Mouse (Mus musculus): ENCODE results near the gene Gm7879.
"Not testable (repeated sequence)": the region's sequence is repeated elsewhere in the genome, so short reads cannot be mapped to it uniquely, and the experiment has no call there.

The Gm7879 gene

DNA sequence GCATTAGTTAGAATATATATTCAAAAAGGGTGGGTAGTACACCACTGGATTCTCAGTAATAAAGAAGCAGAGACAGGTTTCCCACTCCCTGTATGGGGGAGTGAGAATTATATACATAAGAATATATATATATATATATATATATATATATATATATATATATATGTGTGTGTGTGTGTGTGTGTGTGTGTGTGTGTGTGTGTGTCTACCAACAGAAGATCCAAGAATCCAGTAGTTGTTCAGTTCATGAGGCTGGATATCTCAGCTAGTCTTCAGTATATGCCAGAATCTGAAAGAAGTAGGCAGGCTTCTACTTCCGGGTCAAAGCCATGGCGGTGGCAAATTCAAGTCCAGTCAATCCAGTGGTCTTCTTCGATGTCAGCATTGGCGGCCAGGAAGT, at the start of gene Gm7879:
TSS of gene Gm7879 (plus strand) at position 301 of the 400 bp plus-strand sequence.
- not testable (repeated sequence) for DNase-seq (ENCODE audit: low read depth in 1 of 2, low spot score in 2 of 2)

DNA sequence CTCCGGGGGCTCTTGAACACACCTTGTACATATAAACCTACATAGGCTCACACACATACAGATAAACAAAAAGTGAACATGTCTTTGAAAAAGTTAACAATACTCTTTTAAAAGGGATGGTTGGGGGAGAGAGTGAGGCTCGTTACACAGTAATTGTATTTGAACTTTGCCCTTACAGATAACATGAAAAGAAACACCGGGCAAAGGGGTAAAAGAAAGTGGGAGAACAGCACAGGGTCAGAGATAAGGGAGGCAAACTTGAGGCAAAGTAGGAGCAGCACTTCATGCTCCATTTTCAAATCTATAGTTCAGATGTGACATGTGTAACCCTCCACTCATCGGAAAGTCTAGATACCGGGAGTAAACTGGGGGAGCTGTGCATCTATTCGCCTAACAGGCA, 49.3 kb upstream of the Gm7879 start:
- DNase-seq (ENCODE audit: low read depth in 1 of 2, low spot score in 2 of 2), result no peak

DNA sequence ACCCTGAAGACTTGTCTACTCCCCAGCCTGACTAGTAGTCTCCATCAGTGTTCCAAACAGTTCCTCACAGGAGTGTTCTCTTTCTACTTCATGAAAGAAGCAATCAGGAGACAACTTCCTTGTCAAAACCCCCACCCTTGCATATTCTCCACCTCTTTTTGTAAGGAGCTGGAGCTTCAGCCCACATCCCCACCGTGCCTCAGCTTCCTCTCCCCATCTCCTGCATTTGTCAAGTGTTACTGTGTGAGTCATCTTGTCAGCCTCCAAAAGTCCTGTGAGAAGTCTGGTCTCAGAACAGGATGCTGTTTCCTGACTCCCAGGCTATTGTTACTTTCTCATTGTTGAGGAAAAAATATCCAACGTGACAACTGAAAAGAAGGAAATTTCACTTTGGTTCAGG, 47.6 kb upstream of the Gm7879 start:
- no peak for DNase-seq (ENCODE audit: low read depth in 1 of 2, low spot score in 2 of 2)

DNA sequence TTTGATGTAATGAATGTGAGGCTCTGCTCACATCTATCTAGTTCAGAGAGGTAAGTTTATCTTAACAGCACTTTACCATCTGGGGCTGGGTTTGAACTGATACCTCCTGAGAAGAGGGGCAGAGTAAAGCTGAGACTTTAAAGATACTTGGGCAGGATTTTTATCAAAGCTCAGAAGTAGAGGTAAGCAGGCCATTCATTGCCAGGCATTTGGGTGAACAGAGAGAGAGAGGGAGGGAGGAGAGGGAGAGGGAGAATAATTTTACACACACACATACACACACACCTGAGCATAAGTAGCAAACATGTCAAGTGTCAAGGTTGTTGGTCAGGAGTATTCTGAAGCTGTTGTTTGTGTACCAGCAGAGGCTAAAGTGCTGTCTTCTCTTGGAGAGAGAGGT, 44.7 kb upstream of the Gm7879 start, which contains the start of gene Cd38:
TSS of gene Cd38 (plus strand) at position 301 of the 400 bp plus-strand sequence.
- no peak for DNase-seq (ENCODE audit: low read depth in 1 of 2, low spot score in 2 of 2)

DNA sequence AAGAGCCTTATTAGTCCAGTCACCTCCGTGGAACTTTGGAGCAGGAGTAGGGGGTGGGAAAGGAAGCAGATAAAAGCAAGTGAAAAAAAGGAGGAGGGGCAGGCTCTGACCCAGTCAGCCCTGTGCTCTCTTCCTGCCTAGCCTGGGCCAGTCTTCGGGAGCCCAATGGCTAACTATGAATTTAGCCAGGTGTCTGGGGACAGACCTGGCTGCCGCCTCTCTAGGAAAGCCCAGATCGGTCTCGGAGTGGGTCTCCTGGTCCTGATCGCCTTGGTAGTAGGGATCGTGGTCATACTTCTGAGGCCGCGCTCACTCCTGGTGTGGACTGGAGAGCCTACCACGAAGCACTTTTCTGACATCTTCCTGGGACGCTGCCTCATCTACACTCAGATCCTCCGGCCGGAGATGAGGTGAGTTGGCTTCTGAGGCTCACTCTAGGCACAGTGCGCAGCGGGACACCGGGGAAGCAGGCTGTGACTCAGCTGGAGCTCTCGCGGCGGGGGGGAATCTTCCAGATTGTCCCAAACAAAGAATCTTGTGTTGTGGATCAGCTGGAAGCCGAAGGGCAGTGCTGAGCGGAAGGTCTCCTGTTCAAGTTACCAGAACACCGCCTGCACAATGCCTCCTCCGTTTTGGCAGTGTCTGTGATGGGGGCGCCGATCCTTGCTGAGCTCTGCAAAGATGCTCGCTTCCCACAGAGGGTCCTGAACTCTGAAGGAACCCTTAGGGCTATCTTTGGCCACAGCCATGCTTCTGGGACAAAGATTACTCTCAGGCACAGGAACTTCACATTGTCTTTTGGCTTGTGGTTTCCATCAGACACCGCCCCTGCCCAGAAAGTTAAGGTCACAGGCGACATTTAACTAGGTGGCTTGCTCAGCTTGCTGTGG, 44.0 kb upstream of the Gm7879 start:
- DNase-seq (ENCODE audit: low read depth in 1 of 2, low spot score in 2 of 2), result peak in 1 of 2 experiments; percentile 4

DNA sequence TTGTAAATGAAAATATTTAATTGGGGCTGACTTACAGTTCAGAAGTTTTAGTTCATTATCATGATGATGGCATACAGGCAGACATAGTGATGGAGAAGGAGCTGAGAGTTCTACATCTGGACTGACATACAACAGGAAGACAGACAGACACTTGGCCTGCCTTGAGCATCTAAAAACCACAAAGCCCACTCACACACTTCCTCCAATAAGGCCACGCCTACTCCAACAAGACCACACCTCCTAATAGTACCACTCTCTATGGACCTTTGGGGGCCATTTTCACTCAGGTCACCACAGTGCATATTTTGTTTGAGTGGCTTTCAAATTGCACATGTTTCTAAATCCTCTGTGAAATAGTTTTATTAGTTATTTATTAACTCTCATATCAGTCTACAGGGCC, 41.1 kb upstream of the Gm7879 start:
- DNase-seq (ENCODE audit: low read depth in 1 of 2, low spot score in 2 of 2), result no peak

DNA sequence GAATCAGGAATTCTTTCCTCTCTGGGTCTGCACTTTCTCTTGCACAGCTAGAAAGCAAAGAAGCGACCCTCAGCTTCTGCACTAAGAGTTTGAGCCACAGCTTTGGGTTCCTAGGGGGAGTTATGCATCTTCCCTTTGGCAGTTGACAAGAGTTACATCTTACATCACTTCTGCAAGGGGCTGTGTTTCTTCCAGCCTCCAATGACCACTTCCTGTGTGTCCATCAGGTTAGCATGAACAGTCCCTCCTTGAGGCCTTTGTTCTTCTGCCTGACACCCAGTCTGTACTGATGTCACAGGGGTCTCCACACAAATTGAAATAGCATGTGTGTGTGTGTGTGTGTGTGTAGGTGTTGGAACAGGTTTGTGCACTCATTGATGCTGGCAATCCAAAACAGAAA, 40.3 kb upstream of the Gm7879 start:
- no peak for DNase-seq (ENCODE audit: low read depth in 1 of 2, low spot score in 2 of 2)

DNA sequence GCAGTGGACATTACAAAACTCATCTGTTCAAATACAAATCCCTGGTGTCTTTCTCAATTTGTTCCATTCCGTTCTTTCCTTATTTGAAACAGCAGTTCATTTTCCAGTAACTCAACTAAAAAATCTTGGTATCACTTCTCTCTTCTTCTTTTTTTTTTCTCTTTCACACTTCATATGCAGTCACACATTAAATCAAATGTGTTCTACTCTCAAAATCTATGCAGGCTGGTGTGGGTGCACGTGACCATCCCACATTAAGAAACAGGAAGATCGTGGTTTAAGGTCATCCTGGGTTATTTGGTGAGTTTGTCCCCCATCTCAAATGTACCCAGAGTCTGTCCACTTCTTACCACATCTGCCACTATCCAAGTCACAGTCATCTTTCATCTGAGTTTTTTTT, 30.9 kb upstream of the Gm7879 start:
- peak; percentile 5 to 28 for DNase-seq (ENCODE audit: low read depth in 1 of 2, low spot score in 2 of 2)

DNA sequence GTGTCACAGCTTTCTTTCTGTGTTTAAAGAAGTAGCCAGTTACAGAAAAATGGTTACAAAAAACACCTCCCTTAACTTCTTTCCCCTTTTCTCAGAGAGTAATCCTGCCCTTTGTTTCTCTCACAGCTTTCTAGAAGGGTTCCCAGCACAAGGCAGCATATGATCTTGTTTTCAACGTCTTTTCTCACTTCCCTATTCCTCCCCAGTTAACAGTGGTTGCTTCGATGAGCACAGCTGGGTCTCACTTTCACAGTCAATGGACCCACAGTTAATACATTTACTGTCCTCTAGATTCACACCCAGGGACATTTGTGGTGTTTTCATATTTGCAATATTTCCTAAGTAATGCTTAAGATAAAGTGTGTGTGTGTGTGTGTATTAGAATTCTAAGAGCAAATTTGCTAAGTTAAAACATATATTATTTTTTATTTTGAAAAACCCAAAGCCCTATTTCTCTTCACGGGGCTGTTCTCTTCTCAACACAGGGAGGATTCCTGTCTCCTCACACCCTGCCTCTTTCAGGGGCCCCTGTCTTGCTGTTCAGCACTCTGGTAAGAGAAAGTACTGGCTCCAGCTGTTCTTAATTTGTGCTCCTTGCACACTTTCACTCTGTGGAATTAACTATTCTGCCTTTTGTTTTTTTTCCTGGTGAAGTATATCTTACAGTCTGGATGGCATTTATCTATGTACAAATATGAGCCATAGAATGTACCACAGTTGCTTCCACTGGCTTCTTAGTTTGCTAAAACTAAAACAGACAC, 27.7 kb upstream of the Gm7879 start:
- peak in 1 of 2 experiments; percentile 6 for DNase-seq (ENCODE audit: low read depth in 1 of 2, low spot score in 2 of 2)

DNA sequence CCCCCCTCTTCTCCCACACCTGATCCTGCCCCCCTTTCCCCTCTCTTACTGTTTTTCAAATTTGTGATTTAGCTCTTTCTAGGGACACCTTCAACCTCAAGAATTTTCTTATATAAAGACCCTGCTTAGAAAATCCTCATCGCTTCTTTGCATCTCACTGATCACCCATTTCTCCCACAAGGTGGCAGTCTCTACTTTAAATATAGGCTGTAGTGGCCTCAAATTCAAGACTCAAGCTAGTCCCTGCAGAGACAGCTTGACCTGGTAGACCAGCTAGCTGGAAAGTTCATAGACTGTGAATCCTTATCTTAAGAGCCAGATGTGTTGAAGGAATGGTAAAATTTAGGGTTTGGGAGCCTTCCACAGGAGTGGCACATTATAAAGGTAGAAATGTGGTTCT, 20.6 kb upstream of the Gm7879 start:
- DNase-seq (ENCODE audit: low read depth in 1 of 2, low spot score in 2 of 2), result no peak

DNA sequence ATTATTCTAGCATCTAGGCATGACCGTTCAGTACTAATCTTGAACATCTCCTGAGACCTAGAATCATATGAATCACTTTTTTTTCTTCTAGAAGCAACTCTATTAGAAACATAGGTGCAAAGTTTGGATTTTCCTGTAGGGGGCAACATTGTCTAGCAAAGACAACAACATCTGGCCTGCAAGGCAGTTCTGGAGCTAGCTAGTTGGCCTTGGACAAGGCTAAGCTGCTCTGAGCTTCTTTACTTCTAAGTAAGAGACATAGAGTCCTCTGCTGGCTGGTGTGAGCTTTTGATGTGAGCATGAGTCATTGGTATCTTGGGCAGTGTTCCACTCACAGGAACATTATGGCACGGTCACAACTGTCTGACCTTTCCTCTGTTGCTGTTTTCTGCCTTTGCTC, 18.8 kb upstream of the Gm7879 start:
- no peak for DNase-seq (ENCODE audit: low read depth in 1 of 2, low spot score in 2 of 2)

DNA sequence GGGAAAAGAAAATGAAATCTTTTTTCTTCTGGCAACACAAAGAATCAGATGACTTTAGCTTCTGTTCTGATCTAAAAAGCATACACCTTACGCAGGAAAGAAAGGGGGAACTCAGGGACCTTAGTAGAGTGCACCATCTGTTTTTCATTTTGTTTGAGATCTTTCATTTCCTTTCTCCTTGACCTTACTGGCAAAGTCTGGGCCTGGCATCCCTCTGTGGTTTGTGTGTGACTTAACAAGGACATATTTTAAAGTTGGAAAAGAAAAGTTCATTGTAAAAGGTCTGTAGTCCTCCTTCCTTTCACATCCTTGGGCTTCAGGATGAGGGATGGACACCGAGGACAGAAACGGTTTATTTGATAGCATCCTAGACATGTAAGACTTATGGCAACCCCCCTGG, 17.0 kb upstream of the Gm7879 start:
- DNase-seq (ENCODE audit: low read depth in 1 of 2, low spot score in 2 of 2), result no peak

DNA sequence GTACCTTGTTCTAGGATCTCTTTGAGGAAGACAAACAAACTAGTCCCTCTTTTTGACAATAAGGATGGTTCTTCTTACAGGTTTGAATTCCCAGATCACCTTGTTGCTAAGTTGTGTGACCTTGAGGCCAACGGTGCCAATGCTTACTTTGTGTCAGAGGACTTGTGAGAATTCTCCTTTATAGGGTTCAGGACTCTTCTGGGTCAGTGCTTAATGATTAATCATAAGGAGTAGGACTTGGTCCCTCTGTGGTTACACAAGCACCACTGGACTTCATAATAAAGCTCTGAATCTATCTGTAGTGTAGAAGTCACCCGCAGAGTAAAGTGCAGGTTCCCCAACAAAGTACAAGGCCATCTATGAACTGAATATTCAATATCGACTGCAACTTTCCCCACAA, 8.3 kb upstream of the Gm7879 start:
- no peak for DNase-seq (ENCODE audit: low read depth in 1 of 2, low spot score in 2 of 2)

DNA sequence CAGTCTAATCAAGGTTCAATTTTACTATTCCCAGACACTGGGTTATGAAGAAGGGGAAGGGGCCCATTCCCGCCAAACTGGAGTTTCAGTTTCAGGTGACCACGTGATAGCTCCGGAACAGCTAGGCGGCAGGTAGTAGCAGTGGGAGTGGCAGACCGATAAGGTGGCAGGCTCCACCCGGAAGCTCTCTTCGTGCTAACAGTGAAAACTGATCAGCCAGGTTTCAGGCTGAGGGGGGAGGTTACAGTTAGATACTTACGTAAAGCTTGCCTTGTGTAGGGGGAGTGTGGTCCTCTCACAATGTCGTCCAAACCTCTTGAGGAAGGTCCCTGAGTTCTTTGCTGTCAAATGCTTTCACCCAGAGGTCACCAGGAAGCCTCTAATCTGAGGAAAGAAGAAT, 3.7 kb upstream of the Gm7879 start:
- DNase-seq (ENCODE audit: low read depth in 1 of 2, low spot score in 2 of 2), result no peak

DNA sequence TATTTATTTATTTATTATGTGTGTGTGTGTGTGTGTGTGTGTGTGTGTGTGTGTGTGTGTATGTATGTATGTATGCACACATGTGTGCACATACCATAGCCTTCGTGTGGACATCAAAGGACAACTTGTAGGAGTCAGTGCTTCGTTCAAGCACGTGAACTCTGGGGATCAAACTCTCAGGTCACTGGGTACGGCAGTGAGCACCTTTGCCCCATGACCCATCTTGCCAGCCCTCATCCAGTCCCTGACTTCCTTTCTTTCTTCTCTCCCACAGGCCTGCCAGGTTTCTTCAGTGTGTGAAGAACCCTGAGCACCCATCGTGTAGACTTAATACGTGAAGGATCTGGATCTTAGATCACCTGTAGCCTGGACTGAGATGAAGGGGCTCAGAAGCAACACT, 2.9 kb upstream of the Gm7879 start:
- DNase-seq (ENCODE audit: low read depth in 1 of 2, low spot score in 2 of 2), result no peak

DNA sequence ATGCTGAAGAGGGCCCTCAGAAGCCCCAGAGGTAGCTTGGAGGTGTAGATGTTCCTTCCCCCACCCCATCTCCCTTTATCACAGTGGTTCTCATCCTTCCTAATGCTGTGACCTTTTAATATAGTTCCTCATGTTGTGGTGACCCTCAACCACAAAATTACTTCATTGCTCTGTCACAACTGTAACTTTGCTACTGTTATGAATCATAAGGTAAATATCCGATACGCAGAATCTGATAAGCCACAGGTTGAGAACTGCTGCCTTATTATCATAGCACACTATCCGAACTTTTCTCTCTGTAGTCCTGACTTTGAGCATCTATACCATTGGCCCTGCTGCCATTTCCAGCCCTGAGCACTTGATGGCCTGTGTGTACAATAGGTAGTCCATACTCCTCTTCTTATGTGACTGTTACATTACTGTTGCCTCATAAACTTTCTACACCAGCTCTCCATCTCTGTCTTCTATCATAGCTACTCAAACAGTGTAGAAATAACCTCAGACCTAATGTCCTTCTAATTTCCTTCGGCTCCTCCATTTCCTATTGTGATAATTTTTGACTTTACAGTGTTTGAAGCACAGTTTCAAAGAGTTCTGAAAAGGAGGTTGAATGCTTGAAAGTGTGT, 2.4 kb downstream of the Gm7879 start:
- DNase-seq (ENCODE audit: low read depth in 1 of 2, low spot score in 2 of 2), result no peak

DNA sequence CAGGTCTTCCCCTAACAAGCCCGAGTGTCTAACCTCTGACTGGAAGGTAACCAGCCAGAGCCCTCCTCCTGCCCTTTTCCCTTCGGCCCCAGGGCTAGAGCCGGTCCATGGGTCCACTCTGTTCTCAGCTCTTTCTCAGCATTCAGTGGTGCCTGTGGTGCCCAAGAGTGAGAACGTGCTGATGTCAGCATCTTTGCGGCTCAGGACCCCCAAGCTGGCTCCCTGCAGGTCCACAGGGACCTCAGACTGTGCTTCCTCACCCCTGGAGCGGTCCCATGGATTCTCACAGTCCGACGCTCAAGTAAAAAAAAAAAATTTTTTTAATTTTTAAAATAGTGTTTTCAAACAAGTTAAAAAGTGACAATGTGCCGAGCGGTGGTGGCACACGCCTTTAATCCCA, 8.9 kb downstream of the Gm7879 start:
- no peak for DNase-seq (ENCODE audit: low read depth in 1 of 2, low spot score in 2 of 2)

DNA sequence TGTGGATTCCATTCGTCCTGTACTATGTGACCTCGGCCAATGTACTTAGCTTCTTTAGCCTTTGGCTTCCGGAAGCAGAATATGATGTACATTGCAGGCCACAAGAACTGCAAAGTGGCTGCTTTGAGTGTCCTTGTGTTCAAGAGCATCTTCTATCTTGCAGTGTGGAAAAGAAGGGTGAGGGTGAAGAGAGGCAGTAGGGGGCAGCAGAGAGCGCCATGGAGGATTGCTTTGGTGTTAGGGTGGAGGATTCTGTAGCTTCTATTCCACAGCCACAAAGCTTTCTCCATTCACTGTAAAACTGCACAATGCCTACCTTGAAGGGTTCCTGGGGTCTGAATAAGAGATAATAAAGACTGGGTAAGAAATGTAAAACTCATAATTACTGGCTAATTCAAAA, 11.0 kb downstream of the Gm7879 start:
- DNase-seq (ENCODE audit: low read depth in 1 of 2, low spot score in 2 of 2), result peak in 1 of 2 experiments; percentile 27

DNA sequence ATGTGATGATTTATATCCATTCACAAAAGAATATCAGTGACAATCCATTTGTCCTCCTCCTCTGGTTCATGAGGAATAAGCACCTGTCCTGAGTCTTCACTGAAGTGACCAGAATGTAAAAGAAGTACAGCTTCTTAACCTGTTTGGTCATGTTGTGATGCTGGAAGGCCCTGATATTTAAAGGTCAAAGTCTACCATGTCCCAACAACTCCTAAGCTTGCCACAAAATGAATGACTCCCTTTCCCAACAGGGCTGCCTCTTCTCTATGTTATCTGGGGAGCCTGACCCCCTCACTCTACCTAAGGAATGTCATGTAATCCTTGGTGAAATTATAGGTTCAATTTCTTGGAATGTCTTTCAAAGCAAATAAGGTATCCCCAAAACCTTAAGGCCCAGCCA, 14.8 kb downstream of the Gm7879 start:
- DNase-seq (ENCODE audit: low read depth in 1 of 2, low spot score in 2 of 2), result no peak

DNA sequence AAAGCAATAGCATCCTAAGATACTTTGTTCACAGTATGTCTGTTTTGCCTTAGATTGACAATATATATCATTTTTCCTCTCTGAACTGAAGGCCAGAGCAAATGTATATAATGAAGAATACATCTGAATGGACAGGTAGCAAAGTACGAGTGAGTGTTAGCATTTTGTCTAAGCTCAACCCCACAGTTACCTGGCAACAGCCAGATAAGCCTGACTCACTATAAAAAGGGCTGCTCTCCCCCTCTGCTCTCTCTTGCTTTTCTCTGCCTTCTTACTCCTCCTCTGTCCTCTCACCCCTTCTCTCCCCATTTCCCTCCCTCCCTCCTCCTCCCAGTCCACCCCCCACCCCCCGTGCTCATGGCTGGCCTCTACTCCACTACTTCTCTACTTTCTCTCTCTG, 20.3 kb downstream of the Gm7879 start:
- no peak for DNase-seq (ENCODE audit: low read depth in 1 of 2, low spot score in 2 of 2)

DNA sequence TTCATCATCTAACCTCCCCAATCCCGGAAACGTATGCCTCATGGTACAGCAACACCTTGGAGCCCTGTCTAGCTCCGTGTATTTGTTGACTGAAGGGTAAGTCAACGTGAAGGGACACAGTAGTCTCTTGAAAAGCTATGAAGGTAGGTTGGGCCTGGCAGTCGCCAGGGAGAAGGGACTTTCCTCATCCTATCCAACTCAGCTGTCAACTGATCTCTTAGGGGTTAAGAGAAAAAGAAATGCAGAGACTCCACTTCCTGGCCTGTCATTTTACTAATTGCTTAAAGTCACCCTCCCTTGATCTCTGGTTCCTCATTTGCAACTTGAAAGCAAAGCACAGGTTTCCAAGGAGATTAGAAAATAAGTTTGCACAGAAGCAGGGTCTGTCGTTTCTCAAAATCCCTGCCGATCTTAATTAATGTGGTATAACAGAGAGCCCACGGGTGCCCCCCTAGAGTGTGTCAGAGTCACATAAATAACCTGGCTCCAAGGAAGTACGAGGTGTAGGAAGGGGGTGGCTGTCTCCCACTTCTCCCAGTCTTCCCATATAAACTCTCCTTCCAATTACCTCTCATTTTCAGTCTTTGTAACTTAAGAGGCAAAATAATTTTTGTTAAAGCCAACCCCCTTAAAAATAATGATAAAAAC, 34.5 kb downstream of the Gm7879 start:
- peak in 1 of 2 experiments; percentile 1 for DNase-seq (ENCODE audit: low read depth in 1 of 2, low spot score in 2 of 2)

Data from monocyte, adult 2 months (primary cell).